Mouse (Mus musculus) liver, adult 2 months (tissue): ENCODE results near the gene Plekha6.

Source experiments
- CTCF ChIP-seq: fragments of 200-500 bp; IDR thresholded peaks from 2 replicates; pipeline ENCODE4 v1.5.1; 2011; ENCODE audit warnings: low read depth, low read length, control low read depth
- POLR2A ChIP-seq: fragments of 200-500 bp; IDR thresholded peaks from 2 replicates; pipeline ENCODE4 v1.6.1; 2011; ENCODE audit warnings: low read length, control low read depth; ENCODE audit not compliant: insufficient read depth; ENCODE audit errors: extremely low read depth

GRCm38 (mm10) chr1:133274163-133274562 lies 110.2 kb downstream of the Plekha6 start:
- TF ChIP-seq CTCF (no peak), POLR2A (no peak)
